Mouse (Mus musculus) embryonic facial prominence, embryonic 14.5 days (tissue): ENCODE results near the gene Ppfia4. TPM values are rescaled to one million over a fixed set of nuclear protein-coding genes. Genes with fewer than 3 reads are reported as not detected.

Experiments used
- polyA plus RNA-seq: library from polyadenylated mRNA; unstranded; fragments of >200 nt; fragmentation: Nextera tagmentation; extraction: Ambion mirVana; gene quantifications from 2 replicates; pipeline ENCODE4 v1.2.1, GENCODE M21; 2014

Gene Ppfia4
- polyA plus RNA-seq, 1 experiment from 2014 or later, result 14.1 TPM

Other genes with a start within 250 kb of the Ppfia4 start
- gene Chit1, start 221.7 kb downstream of the Ppfia4 start, polyA plus RNA-seq, result 0.18 and 0.43 TPM in 2 replicates
- 23.3 and 27.0 TPM in 2 replicates for gene Chil1, start 150.8 kb downstream of the Ppfia4 start, polyA plus RNA-seq
- gene Mybph, start 139.5 kb downstream of the Ppfia4 start, polyA plus RNA-seq, result 151 and 157 TPM in 2 replicates
- gene Adora1, start 97.5 kb downstream of the Ppfia4 start, polyA plus RNA-seq, result 1.5 and 1.8 TPM in 2 replicates
- gene Myog, start 42.9 kb downstream of the Ppfia4 start, polyA plus RNA-seq, result 219 and 223 TPM in 2 replicates
- gene Tmem183a, start 29.1 kb upstream of the Ppfia4 start, polyA plus RNA-seq, result 75.3 and 78.0 TPM in 2 replicates
- not detected in 2 replicates for gene 4933406M09Rik, start 53.0 kb upstream of the Ppfia4 start, polyA plus RNA-seq
- gene Cyb5r1, start 72.6 kb upstream of the Ppfia4 start, polyA plus RNA-seq, result 29.9 and 31.5 TPM in 2 replicates
- 97.2 and 102 TPM in 2 replicates for gene Adipor1, start 82.5 kb upstream of the Ppfia4 start, polyA plus RNA-seq
- gene Klhl12, start 122.6 kb upstream of the Ppfia4 start, polyA plus RNA-seq, result 24.6 and 24.7 TPM in 2 replicates
- 42.9 and 44.6 TPM in 2 replicates for gene Rabif, start 161.7 kb upstream of the Ppfia4 start, polyA plus RNA-seq
- gene Mgat4e, start 216.8 kb upstream of the Ppfia4 start, polyA plus RNA-seq, result not detected in 2 replicates
- 63.0 and 68.5 TPM in 2 replicates for gene Kdm5b, start 227.2 kb upstream of the Ppfia4 start, polyA plus RNA-seq